Mouse (Mus musculus) naive thymus-derived CD4-positive, alpha-beta T cell, adult 2 months (primary cell): ENCODE results near the gene Hoxd1.
A peak's percentile ranks its signal among the peaks of the same experiment; 100 is the strongest.

Source experiments
- DNase-seq: peaks from one replicate; pipeline ENCODE4 v3.0.0-alpha.2; 2011; ENCODE audit warnings: low read depth

Hoxd1 gene

GRCm38 (mm10) chr2:74762522-74763244 lies at the start of gene Hoxd1:
Gene Hoxd1, plus strand, starts transcription at chr2:74762980.
- DNase-seq, result no peak

GRCm38 (mm10) chr2:74713239-74714150 lies 49.3 kb upstream of the Hoxd1 start:
- no peak for DNase-seq

DNA sequence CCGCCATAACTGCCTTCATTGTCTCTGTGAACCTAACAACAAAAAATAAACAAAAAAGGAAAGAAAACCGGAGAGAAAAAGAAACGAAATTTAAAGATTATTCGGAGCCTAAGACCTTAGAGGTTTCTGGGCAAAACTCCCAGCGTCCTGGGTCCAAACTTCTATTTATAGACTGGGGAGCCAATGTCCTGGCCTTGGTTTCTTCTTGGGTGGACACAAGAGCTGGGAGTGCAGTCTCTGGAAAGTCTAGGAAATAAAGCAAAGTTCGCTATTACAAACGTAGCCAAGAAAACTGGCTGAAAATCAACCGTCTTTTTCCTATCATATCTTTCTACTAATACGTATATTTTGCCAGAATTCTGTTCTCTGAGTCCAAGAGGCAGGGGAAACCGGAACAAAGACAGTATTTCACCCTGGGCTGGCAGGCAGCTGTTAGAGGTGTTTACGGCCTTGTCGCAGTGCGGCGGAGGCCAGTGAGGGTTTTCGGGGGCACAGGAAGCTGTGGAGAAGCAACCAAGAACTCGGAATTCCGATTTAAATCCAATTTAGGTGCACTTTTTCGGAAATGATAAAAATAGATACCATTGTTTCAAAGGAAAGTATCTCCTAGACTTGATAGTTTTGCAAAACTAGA lies 48.5 kb upstream of the Hoxd1 start:
- DNase-seq, result no peak

GRCm38 (mm10) chr2:74714881-74715280 lies 47.9 kb upstream of the Hoxd1 start:
- no peak for DNase-seq

DNA sequence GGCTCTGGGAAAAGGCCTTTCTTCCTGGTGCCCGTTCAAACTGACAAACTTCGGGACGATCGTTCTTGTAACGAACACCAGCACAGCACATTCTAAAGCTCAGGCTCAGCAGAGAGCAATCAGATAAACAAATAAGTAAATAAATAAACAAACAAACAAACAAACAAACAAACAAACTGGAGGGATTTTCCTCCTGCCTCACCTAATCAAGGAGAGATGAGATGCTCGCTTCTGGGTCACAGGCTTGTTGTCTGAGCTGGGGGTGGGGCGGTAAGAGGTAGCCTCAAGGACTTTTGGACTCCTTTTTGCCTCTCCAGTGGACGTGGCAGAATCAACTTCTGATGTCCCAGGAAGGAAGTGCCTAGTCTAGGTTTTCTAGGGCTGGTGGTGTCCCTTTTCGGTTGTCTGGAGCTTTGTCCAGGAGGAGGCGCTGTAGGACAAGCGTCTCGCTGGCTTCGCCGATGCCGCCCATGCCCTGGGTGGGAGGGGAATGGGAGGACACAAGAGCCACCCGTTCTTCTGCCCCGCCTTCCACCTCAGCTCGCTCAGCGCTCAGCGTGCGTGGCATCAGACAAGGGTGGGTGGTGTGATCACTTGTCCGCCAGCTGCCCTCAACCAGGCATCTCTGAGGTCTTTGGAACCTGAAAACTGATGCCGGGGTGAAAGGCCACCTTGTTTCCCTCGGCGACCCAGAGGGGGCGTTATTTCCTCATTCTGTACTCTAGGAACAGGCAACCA lies 47.1 kb upstream of the Hoxd1 start:
- peak; percentile 84 for DNase-seq

- DNase-seq, result no peak
These were observed 42.4 kb upstream of the Hoxd1 start for GRCm38 (mm10) chr2:74720384-74720783.

- no peak for DNase-seq
These were observed 41.8 kb upstream of the Hoxd1 start for GRCm38 (mm10) chr2:74720955-74721491.

- DNase-seq, result no peak
These were observed 40.9 kb upstream of the Hoxd1 start for GRCm38 (mm10) chr2:74721882-74722281.

- DNase-seq, result no peak
These were observed 39.8 kb upstream of the Hoxd1 start for GRCm38 (mm10) chr2:74722949-74723348.

DNA sequence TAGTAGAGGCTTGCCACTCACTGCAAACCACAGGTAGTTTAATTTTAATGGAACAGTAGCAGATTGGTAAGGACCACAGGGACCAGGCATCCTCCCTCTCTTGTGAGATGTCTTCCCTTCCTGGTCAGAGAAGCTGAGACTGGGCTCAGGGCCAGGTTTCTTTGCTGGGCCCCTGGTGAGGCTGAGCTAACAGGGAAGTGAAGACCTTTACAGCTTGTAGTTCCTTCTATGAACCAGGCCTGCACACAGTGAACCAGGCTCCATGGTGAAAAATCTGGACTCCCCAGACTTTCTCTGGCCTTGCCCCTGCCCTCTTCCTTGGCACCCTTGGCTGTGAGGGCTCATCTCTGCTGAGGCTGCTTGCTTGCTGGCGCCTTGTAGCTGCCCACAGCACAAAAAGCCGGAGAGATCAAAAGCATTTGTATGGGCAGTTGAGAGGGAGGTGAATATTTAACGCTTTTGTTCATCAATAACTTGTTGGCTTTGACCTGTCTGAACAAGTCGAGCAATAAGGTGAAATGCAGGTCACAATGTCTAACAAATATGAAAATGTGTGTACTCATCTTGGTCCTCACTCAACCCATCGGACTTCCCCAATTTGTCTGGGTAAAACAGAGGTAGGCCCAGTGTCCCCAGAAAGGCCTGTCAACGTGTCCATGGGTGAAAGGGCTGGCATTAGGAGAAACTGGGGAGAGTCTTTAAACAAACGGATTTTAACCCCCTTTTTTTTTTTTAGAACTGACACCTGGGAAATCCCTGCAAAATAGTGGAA lies 38.4 kb upstream of the Hoxd1 start:
- no peak for DNase-seq

DNA sequence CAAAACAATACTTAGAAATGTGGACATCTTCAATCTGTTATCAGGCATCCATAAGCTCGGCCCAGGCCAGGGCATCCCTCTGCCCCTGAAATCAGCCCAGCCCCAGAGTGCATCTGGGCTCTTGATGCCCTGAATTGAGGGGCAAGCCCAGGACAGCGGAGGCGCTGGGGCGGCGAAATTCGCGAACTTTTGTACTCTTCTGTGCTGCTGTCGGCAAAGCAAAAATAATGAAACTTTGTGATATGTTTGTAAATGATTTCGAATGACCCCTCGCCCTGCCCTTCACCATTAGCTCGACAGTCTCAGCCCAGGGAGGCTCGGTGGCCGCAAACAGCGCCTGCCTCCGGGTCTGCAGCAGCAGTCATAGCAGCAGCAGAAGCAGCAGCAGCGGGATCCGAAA lies 37.6 kb upstream of the Hoxd1 start:
- no peak for DNase-seq

DNA sequence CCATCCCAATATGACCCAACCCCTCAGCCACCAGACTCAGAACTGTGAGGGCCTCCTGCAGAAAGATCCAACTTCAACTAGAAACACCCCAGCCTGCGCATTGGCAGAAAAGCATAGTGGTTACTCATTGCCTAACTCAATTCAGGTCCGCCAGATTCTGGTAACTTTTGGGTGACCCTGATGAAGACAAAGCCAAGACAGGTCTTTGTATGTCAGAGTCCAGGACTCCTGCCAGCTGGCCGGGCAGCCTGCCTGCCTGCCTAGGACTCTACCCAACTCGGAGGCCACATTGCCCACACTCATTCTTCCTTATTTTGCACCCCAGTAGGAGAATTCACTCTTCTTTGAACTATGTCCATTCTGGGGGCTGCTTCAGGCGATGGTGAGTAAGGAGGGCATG lies 36.2 kb upstream of the Hoxd1 start, which contains the start of gene Gm28230:
Gene Gm28230, plus strand, starts transcription at position 178 of the 400 bp plus-strand sequence.
- DNase-seq, result no peak

GRCm38 (mm10) chr2:74726973-74727639 lies 35.7 kb upstream of the Hoxd1 start:
- DNase-seq, result no peak

DNA sequence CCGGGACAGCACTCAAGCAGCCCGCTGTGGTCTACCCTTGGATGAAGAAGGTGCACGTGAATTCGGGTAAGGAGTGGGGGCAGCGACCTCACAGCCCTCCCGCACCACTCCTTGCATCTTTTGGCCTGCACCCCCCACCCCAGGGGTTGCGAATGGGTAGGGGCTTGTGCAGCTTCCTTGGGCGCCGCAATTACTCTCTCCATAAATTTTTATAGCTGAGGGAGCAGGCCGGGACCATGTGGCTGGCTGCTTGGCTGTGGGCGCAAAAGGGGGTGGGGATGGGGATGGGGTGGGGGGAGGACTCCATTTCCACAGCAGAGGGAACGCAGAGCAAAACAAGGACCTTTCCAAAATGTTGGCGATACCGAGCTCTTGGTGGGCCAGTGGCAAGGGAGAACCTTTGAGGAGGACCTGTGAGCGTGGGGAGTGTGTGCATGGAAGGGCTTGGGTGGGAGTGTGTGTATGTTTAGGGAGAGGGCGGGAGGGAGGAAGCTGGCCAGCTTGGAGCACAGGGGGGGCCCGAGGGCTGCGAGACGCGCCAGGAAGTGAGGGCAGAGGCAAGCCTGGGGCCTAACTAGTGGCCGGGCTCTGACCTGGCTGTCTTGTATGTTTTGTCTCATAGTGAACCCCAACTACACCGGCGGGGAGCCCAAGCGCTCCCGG lies 35.0 kb upstream of the Hoxd1 start:
- no peak for DNase-seq

DNA sequence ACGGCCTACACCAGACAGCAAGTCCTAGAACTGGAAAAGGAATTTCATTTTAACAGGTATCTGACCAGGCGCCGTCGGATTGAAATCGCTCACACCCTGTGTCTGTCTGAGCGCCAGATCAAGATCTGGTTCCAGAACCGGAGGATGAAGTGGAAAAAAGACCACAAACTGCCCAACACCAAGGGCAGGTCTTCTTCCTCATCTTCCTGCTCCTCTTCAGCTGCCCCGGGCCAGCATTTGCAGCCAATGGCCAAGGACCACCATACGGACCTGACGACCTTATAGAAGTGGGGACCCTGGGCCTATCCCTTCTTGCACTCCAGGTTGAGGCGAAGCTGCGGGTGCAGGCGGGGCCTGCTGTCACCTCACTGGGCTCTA lies 34.5 kb upstream of the Hoxd1 start:
- DNase-seq, result no peak

GRCm38 (mm10) chr2:74730331-74730730 lies 32.4 kb upstream of the Hoxd1 start:
- DNase-seq, result no peak

GRCm38 (mm10) chr2:74731055-74731454 lies 31.7 kb upstream of the Hoxd1 start:
- DNase-seq, result no peak

- DNase-seq, result no peak
These were observed 30.8 kb upstream of the Hoxd1 start for GRCm38 (mm10) chr2:74731799-74732512.
